Mouse (Mus musculus) cerebellum, adult 2 months (tissue): ENCODE measurements at regions not wholly inside any gene's neighbourhood (a gene's known extent, or its start where the extent isn't known, plus 50 kb on each side); places are given as distances from the start of the nearest gene placed in this dataset.

Experiments
- CTCF ChIP-seq: fragments of 200-500 bp; IDR thresholded peaks from 2 replicates; pipeline ENCODE4 v1.5.1; 2011; ENCODE audit warnings: low read depth, mild to moderate bottlenecking, control low read depth, low read length, moderate library complexity, borderline replicate concordance; ENCODE audit not compliant: insufficient read depth
- POLR2A ChIP-seq: fragments of 200-500 bp; IDR thresholded peaks from 2 replicates; pipeline ENCODE4 v1.6.1; 2011; ENCODE audit warnings: low read length, control low read depth, borderline replicate concordance; ENCODE audit not compliant: insufficient read depth

GRCm38 (mm10) chr1:41889940-41890339 lies 805.6 kb upstream of the Pou3f3 start:
- no peak for TF ChIP-seq CTCF
- no peak for TF ChIP-seq POLR2A
